Mouse (Mus musculus): ENCODE measurements around the gene Tmem145.

DNA sequence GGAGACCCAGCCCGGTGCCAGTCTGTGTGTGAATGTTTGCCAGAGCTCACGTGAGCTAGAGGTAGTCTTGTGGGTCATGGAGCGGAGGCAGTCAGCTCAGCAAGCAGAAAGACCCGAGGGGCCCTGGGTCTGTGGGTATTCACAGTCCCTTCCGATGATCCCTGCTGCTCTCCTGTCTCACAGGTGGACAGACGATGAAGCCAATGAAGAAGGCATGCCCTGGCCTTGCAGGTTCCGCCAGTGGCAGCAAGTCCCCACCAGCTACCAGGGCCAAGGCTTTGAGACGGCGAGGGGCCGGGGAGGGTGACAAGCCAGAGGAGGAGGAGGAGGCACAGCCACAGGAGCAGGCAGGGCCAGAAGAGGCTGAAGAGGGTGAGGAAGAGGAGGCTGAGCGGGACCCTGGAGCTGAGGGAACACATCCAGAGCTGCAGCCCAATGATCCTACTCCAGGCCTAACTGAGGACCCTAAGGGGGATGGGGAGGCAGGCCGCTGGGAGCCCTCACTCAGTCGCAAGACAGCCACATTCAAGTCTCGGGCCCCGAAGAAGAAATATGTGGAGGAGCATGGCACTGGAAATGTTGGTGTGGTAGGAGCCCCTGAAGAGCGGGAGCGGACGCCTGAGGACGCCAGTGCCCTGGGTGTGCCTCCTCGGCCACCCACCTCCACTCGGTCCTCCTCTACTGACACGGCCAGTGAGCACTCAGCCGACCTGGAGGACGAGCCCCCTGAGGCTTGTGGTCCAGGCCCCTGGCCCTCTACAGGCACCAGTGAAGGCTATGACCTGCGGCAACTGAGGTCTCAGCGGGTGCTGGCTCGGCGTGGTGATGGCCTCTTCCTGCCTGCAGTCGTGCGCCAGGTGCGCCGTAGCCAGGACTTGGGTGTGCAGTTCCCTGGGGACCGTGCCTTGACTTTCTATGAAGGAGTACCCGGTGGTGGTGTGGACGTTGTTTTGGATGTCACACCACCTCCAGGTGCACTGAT lies 35.0 kb upstream of the Tmem145 start:
- TF ChIP-seq CTCF (IDR thresholded peaks at IDR 0.05; ENCODE audit: extremely low read depth, insufficient read length, insufficient replicate concordance, low read depth, low read length) = no peak
- no peak for TF ChIP-seq POLR2A (IDR thresholded peaks at IDR 0.05; ENCODE audit: low read depth, low read length)
